Mouse (Mus musculus) thymus, adult 2 months (tissue): ENCODE data around the gene Helz.

Experiments used
- CTCF ChIP-seq: fragments of 200-500 bp; IDR thresholded peaks from 2 replicates; pipeline ENCODE4 v1.5.1; 2012; ENCODE audit warnings: mild to moderate bottlenecking, control low read depth, low read length, moderate library complexity, borderline replicate concordance; ENCODE audit not compliant: control insufficient read depth, poor library complexity, insufficient read depth; ENCODE audit errors: extremely low read depth
- POLR2A ChIP-seq: fragments of 200-500 bp; IDR thresholded peaks from 2 replicates; pipeline ENCODE4 v1.6.1; 2012; ENCODE audit warnings: mild to moderate bottlenecking, low read length, control low read depth, moderate library complexity; ENCODE audit not compliant: control insufficient read depth, poor library complexity, insufficient read depth; ENCODE audit errors: extremely low read depth

- TF ChIP-seq CTCF (no peak), POLR2A (no peak)
These were observed 120.5 kb downstream of the Helz start for GRCm38 (mm10) chr11:107668223-107668622.
